Mouse (Mus musculus) mature B cell (primary cell): ENCODE data around the gene Pitpnm2.

Experiments
- in situ Hi-C: fragments of 300-500 bp; cut with MboI; formaldehyde crosslinking; loops from 2 replicates; pipeline ENCODE4 v1.14.3; 2019

Pitpnm2 gene

GRCm38 (mm10) chr5:124093852-124094604 lies 155.5 kb downstream of the Pitpnm2 start:
- in situ Hi-C loops, result loop anchor here (25.0 kb wide), 1 partner anchor 357 kb away; the partner anchor contains the start of genes Kntc1 and Rsrc2

GRCm38 (mm10) chr5:124093120-124093794 lies 156.3 kb downstream of the Pitpnm2 start:
- in situ Hi-C loops, result loop anchor here (25.0 kb wide), 1 partner anchor 356 kb away; the partner anchor contains the start of genes Kntc1 and Rsrc2

DNA sequence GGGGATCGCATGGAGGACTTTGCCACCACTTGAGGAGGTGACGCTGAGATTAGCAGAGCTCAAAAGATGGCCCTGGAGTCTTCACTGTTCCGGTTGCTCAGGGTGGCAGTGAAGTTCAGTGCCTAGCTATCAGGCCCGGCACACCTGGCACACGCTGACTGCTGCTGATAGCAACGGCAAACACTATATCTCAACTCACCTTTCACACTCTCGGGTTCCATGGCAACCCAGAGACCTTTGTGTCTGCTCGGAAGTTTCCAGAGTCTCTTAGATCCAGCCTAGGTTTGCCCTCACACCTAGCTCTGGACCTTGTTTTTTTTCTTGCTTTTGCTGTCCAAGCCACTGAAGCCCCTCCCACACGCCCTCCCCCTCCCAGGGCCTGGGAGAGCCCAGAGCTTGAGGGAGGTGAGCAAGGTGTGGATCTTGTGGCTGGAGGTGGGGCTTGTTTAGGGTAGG lies 157.6 kb downstream of the Pitpnm2 start:
- in situ Hi-C loops, result loop anchor here (25.0 kb wide), 1 partner anchor 355 kb away; the partner anchor contains the start of genes Kntc1 and Rsrc2

DNA sequence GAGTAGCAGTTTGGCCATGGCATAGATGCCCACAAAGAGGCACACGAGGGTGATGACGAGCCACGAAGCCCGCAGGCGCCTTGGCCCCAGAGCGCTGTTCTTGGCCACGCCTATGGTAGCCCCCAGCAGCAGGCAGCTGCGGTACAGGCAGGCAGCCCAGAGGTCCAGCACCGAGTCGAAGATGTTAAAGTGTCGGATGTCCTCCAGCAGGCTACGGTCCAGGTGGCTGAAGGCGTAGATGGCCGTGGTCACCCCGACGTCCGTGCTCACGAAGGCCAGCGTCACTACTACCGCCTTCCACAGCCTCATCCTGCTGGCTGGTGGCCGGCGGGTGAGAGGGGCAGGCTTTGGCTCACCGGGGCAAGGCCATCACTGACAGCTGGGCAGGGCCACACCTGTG lies 159.7 kb downstream of the Pitpnm2 start:
- in situ Hi-C loops, result loop anchor here (25.0 kb wide), 1 partner anchor 353 kb away; the partner anchor contains the start of genes Kntc1 and Rsrc2

DNA sequence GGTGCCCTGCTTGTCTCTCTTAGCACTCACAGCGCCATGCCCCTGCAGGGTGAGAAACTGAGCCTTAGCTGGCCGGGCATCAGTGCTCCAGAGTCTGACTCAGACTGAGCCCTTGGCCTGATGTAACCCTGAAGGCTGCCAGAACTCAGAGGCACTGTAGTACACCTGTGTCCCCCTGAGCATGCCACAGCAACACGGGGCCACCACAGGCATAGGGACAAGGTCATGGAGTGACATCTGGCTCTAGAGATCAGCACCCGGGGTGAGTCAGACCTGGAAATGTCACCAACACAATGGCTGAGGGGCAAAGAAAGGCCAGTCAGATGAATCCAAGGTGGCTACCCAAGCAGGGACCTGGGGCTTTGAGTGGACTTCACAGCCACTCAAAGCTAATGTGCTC lies 162.7 kb downstream of the Pitpnm2 start:
- in situ Hi-C loops, result loop anchor here (25.0 kb wide), 1 partner anchor 350 kb away; the partner anchor contains the start of genes Kntc1 and Rsrc2

DNA sequence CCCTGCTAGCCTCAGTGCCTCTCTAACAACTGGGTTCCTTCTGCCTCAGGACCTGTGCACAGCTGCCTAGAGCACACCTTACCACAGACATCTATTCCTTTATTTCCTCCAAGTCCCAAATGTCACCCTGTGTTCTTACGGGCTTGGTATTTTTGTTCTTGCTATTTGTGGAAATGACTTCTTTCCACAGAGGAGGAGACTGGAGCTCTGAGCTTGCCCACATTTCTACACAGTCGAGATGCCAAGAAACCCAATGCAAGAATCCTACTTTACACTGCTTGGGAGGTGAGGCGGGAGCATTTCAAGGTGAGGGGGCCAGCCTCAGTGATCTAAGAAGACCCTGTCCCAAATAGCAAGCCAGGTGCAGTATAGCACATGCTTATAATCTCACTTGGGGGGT lies 164.0 kb downstream of the Pitpnm2 start:
- in situ Hi-C loops, result loop anchor here (25.0 kb wide), 1 partner anchor 348 kb away; the partner anchor contains the start of genes Kntc1 and Rsrc2

DNA sequence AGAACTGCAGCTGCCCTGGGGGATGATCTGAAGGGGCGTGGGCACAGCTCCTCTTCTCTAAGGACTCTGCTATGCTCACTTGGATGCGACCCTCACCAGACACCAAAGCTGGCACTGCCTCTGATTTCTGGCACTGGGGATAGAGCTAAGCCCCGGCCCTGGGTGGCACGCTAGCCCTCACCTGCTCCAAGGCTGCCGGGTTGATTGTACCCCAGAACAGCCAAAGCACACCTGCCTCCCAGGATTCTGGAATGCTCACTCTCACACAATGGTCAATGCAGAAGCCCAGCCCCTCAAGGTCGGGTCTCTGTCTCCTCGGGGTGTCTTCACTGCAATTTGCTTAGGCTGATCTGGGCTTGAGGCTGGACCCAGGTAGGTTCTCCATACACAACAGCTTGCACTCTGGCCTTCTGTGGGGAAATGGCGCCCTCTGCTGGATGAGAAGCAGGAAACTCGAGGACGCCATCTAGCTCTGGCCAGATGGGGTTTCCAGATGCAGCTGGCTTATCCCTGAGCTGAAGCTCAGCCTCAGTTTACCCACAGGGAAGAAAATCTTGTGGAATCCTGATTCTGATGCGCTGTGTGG lies 164.9 kb downstream of the Pitpnm2 start:
- in situ Hi-C loops, result loop anchor here (5.0 to 25.0 kb wide), 3 partner anchors 82 to 347 kb away; partner anchors contain the start of genes Kntc1 and Rsrc2

- in situ Hi-C loops, result loop anchor here (5.0 to 25.0 kb wide), 3 partner anchors 82 to 347 kb away; partner anchors contain the start of genes Kntc1 and Rsrc2
Observed at GRCm38 (mm10) chr5:124083850-124084587, 165.5 kb downstream of the Pitpnm2 start.

- in situ Hi-C loops, result loop anchor here (5.0 to 25.0 kb wide), 3 partner anchors 81 to 346 kb away; partner anchors contain the start of genes Kntc1 and Rsrc2
Observed at GRCm38 (mm10) chr5:124082941-124083688, 166.4 kb downstream of the Pitpnm2 start.

GRCm38 (mm10) chr5:124082447-124082846 lies 167.1 kb downstream of the Pitpnm2 start:
- in situ Hi-C loops, result loop anchor here (5.0 to 25.0 kb wide), 3 partner anchors 80 to 345 kb away; partner anchors contain the start of genes Kntc1 and Rsrc2

DNA sequence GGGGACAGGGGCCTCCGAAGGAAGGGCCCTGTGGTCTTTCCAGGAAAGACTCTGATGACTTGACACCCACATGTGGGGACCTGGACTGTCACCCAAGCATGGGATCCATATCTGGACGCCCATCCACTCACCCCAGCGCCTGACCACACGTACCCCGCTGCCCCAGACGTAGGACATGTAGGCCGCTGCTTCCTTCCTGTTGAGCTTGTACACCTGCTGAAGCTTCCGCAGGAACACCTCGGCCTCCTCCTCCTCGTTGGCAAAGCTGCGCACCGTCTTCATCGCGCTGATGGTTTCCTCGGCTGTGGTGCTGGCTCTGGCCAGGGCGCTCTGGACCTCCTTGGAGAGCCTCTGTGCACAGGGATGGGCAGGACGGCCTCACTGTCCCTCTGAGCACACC lies 169.7 kb downstream of the Pitpnm2 start:
- in situ Hi-C loops, result loop anchor here (5.0 to 25.0 kb wide), 3 partner anchors 78 to 343 kb away; partner anchors contain the start of genes Kntc1 and Rsrc2

DNA sequence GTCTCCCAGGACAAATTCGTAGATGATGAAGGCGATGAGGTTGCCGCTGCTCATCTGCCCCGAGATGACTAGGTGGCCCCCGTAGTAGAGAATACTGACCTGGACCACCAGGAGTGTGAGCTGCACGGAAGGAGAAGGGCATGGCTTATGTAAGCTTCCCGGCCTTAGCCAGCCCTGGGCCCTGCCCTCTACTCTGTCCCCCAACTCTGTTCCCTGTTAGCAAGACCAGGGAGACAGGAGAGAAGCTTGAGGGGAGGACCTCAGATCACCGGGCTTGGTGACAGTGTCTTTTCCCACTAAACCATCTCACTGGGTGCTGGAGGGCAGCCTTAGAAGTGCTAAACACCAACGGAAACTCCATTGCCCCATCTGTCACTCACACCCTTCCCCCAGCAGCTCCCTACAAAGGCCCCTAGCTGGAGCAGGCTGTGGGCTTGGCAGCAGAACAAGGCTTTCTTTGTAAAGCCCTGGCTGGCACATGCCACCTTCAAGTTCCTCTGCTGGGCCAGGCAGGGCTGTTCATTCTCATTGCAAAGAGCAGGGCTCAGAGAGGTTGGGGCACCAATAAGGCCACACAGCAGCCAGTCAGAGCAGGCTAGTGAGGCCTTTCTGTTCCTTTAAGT lies 170.7 kb downstream of the Pitpnm2 start:
- in situ Hi-C loops, result loop anchor here (25.0 kb wide), 1 partner anchor 342 kb away; the partner anchor contains the start of genes Kntc1 and Rsrc2

GRCm38 (mm10) chr5:124077856-124078460 lies 171.6 kb downstream of the Pitpnm2 start:
- in situ Hi-C loops, result loop anchor here (25.0 kb wide), 1 partner anchor 341 kb away; the partner anchor contains the start of genes Kntc1 and Rsrc2

DNA sequence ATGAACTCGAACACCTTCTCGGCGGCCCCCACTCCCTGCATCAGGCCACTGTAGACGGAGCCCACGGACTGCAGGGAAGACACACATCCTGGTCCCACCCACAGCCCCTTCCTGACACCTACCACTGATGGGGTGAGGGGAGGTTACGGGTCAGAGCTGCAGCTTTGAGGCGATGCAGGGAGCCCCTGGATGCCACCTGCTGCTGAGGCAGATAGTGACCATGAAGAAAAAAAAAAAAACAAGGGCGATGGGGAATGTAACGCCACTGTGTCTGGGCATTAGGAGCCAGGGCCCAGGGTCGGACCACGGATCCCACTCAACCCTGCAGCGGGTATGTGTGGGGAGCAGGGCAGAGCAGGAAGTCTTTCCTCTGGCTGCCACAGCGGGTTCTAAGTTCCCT lies 172.3 kb downstream of the Pitpnm2 start:
- in situ Hi-C loops, result loop anchor here (25.0 kb wide), 1 partner anchor 340 kb away; the partner anchor contains the start of genes Kntc1 and Rsrc2

DNA sequence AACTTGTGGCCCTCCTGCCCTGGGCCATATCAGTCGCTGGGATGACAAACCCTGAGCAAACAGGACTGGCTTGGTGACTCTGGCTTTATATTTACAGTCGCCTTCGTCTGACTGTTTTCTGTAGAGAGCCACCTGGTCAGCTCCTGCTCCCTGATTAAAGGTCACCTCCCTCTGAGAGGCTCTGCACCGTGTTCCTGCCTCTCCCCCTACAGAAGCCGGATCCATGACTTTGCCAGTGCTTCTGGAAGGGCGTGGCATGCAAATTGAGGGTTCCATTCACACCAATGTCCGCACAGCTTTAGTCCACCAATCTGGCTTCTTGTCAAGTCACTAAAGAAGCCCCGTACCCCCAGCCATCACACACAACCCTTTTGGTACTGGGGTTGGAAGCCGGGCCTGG lies 173.0 kb downstream of the Pitpnm2 start:
- in situ Hi-C loops, result loop anchor here (25.0 kb wide), 1 partner anchor 339 kb away; the partner anchor contains the start of genes Kntc1 and Rsrc2

DNA sequence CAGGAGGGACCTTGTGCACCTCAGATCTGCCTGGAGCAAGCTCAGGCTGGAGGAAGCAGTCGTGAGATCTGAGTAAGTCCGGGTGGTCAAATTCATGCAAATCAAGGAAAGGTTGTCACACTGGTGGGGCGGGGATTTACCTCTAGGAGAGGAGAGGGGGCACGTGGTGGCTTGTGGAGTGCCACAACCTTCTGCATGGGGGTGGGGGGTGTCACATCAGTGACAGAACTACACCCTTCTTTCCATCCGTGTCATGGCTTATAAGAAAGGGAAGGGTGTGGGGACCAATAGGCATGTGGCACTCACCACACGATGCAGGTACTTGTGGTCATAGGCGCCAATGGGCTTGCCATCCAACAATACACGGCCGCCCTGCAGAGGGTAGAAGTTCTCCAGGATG lies 173.8 kb downstream of the Pitpnm2 start:
- in situ Hi-C loops, result loop anchor here (25.0 kb wide), 1 partner anchor 338 kb away; the partner anchor contains the start of genes Kntc1 and Rsrc2

DNA sequence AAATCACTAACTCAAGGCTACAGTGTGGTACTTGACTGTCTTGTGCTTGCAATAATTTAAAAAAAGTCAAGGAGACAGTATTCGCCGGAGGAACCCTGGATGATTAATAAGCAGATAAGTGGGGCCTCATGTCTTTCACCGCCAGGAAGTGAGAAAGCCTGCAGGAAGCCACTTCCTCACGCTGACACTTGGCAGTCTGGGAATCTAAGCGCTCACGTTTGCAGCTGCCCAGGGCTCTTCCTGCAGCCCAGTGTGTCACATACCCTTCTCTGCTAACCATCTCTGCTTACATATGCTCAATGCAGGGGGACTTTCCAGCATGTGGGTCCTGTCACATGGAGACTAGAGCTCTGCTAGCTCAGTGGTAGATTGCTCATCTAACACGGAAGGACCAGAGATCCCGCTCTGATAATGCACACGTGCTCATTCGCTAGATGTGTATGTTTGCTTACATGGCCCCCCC lies 174.7 kb downstream of the Pitpnm2 start:
- in situ Hi-C loops, result loop anchor here (25.0 kb wide), 1 partner anchor 338 kb away; the partner anchor contains the start of genes Kntc1 and Rsrc2

GRCm38 (mm10) chr5:124073682-124074081 lies 175.9 kb downstream of the Pitpnm2 start:
- in situ Hi-C loops, result no loop called here

GRCm38 (mm10) chr5:124069657-124070056 lies 179.9 kb downstream of the Pitpnm2 start:
- in situ Hi-C loops, result no loop called here
